Mouse (Mus musculus) ES-E14 (cell line): ENCODE measurements around the gene Htr5a. TPM values are rescaled to one million over a fixed set of nuclear protein-coding genes. Genes with fewer than 3 reads are reported as not detected.

Experiments used
- DNase-seq: peaks from one replicate; pipeline ENCODE4 v3.0.0-alpha.2; 2013; ENCODE audit warnings: low read depth, low spot score
- H3K27ac ChIP-seq: 2 replicates; pipeline ENCODE4 v1.5.1; 2012; ENCODE audit warnings: low read depth, mild to moderate bottlenecking, low read length, moderate library complexity, mixed read lengths; ENCODE audit not compliant: poor library complexity, insufficient read depth, severe bottlenecking
- H3K36me3 ChIP-seq: 2 replicates; pipeline ENCODE4 v1.6.1; 2012; ENCODE audit warnings: mild to moderate bottlenecking, low read length, moderate library complexity, mixed read lengths; ENCODE audit not compliant: control insufficient read depth, poor library complexity, insufficient read depth, severe bottlenecking
- H3K4me1 ChIP-seq, 2 experiments: fragments of 150-350 bp in 1 of 2; sonication (generic) in 1 of 2; 2 replicates each; pipeline ENCODE4 v1.6.1; 2012; ENCODE audit warnings: low read length in 2 of 2, mild to moderate bottlenecking in 1 of 2, mixed read lengths in 1 of 2; ENCODE audit not compliant: control insufficient read depth in 2 of 2, insufficient read depth in 2 of 2, poor library complexity in 1 of 2
- H3K4me3 ChIP-seq, 2 experiments: fragments of 150-350 bp in 1 of 2; sonication (generic) in 1 of 2; 2 replicates each; pipeline ENCODE4 v1.5.1; 2012; ENCODE audit warnings: low read length in 2 of 2, low read depth in 1 of 2, mild to moderate bottlenecking in 1 of 2, mixed read lengths in 1 of 2; ENCODE audit not compliant: insufficient read depth in 1 of 2, poor library complexity in 1 of 2, severe bottlenecking in 1 of 2
- H3K9ac ChIP-seq: 2 replicates; pipeline ENCODE4 v1.6.1; 2012; ENCODE audit warnings: low read depth, mild to moderate bottlenecking, low read length, mixed read lengths; ENCODE audit not compliant: poor library complexity, insufficient read depth, severe bottlenecking
- H3K9me3 ChIP-seq: fragments of 150-350 bp; sonication (generic); 2 replicates; pipeline ENCODE4 v1.6.1; 2012; ENCODE audit warnings: low read depth, mild to moderate bottlenecking, low read length; ENCODE audit not compliant: control insufficient read depth, insufficient read depth
- CHD2 ChIP-seq: IDR thresholded peaks from 2 replicates; pipeline ENCODE4 v1.6.1; 2014; ENCODE audit warnings: mild to moderate bottlenecking, low read depth, low read length, inconsistent platforms
- HCFC1 ChIP-seq: IDR thresholded peaks from 2 replicates; pipeline ENCODE4 v1.6.1; 2012; ENCODE audit warnings: low read length, inconsistent platforms, borderline replicate concordance; ENCODE audit not compliant: insufficient read depth
- MAFK ChIP-seq: IDR thresholded peaks from 2 replicates; pipeline ENCODE4 v1.6.1; 2014; ENCODE audit warnings: mild to moderate bottlenecking, low read depth, low read length, inconsistent platforms; ENCODE audit not compliant: insufficient read depth
- ZC3H11A ChIP-seq: IDR thresholded peaks from 2 replicates; pipeline ENCODE4 v1.6.1; 2012; ENCODE audit warnings: low read depth, mild to moderate bottlenecking, inconsistent platforms, low read length, borderline replicate concordance
- ZNF384 ChIP-seq: IDR thresholded peaks from 2 replicates; pipeline ENCODE4 v1.6.1; 2012; ENCODE audit warnings: low read depth, low read length, inconsistent platforms
- in situ Hi-C, 2 experiments: fragments of 600-800 bp; cut with MboI; formaldehyde crosslinking; loops; one replicate each; pipeline ENCODE4 v1.15.1; 2025; ENCODE audit warnings: low sequenced_read_pairs in 2 of 2, inconsistent platforms in 1 of 2; ENCODE audit not compliant: unreplicated experiment in 2 of 2
- total RNA-seq: library from RNA; depleted of rRNA; stranded (reverse); fragments of 300-350 nt; gene quantifications from 2 replicates; pipeline ENCODE4 v1.2.3, GENCODE M21; 2012

Htr5a gene
- total RNA-seq, 1 experiment: 0.04 TPM

GRCm38 (mm10) chr5:27878356-27878755, 36.4 kb downstream of the Htr5a start:
- TF ChIP-seq ZNF384: no peak
- TF ChIP-seq MAFK: no peak
- no peak for TF ChIP-seq CHD2
- TF ChIP-seq ZC3H11A: no peak
- Histone ChIP-seq H3K9me3 (no peaks in the 10 kb centered on the region), H3K4me3 (no peak overlapping the region), H3K4me1 (no peaks in the 10 kb centered on the region), H3K27ac (no peak overlapping the region), H3K36me3 (no peaks in the 10 kb centered on the region), H3K9ac (no peak overlapping the region)
- no peak for DNase-seq
- in situ Hi-C loops: no loop called here

DNA sequence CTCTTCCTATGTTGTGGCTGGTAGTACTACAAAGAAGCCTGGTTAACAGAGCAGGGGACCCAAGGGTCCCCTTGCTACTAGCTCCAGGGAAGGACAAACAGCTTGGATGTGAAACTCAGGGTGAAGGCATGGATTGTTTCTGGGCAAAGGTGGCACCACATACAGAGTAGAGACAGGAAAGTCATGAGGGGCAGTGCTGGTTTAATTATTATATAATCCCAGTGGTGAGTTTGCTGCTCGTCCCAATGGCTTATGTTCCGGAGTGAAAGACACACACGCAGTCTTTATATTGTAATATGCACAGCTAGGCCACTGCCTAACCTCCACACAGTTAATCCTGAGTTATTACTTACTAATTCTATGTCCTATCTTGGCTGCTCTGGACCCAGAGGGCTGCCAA, 37.8 kb downstream of the Htr5a start:
- Histone ChIP-seq H3K4me1 (no peaks in the 10 kb centered on the region), H3K4me3 (no peak overlapping the region), H3K9me3 (no peaks in the 10 kb centered on the region), H3K36me3 (no peaks in the 10 kb centered on the region), H3K27ac (no peak overlapping the region), H3K9ac (no peak overlapping the region)
- in situ Hi-C loops: no loop called here
- no peak for TF ChIP-seq HCFC1
- no peak for TF ChIP-seq ZNF384
- DNase-seq: no peak

- no peaks in the 10 kb centered on the region for H3K36me3 ChIP-seq
- in situ Hi-C loops: no loop called here
- TF ChIP-seq HCFC1 (no peak), ZC3H11A (no peak), ZNF384 (no peak), MAFK (no peak), CHD2 (no peak)
- no peaks in the 10 kb centered on the region for H3K9me3 ChIP-seq
- no peak for DNase-seq
- no peak overlapping the region for H3K4me3 ChIP-seq
- no peak overlapping the region for H3K9ac ChIP-seq
- no peak overlapping the region for H3K27ac ChIP-seq
- H3K4me1 ChIP-seq: no peaks in the 10 kb centered on the region
These were observed 38.5 kb downstream of the Htr5a start for GRCm38 (mm10) chr5:27880329-27881036.

DNA sequence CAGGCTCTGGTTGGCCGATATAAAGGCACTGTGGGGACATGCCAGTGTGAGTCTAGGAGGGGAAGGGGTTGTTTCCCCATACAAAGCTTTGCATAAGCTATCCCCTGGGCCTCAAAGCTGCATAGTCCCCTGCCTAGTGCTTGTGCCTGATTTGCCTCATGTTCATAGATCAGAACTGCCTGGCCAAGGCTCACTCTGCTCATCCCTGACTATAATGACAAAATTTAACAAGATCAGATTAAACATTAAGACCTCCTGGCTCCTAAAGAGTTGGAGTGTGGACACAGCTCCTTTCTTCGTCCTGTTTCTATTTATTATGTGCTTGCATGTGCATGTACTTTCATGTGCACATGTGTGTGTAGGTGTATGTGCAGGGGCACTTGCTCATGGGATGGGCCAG, 39.3 kb downstream of the Htr5a start:
- in situ Hi-C loops: no loop called here
- Histone ChIP-seq H3K9me3 (no peaks in the 10 kb centered on the region), H3K36me3 (no peaks in the 10 kb centered on the region), H3K27ac (no peak overlapping the region), H3K9ac (no peak overlapping the region), H3K4me3 (no peak overlapping the region), H3K4me1 (no peaks in the 10 kb centered on the region)
- TF ChIP-seq ZC3H11A (no peak), HCFC1 (no peak), CHD2 (no peak), MAFK (no peak), ZNF384 (no peak)
- no peak for DNase-seq

DNA sequence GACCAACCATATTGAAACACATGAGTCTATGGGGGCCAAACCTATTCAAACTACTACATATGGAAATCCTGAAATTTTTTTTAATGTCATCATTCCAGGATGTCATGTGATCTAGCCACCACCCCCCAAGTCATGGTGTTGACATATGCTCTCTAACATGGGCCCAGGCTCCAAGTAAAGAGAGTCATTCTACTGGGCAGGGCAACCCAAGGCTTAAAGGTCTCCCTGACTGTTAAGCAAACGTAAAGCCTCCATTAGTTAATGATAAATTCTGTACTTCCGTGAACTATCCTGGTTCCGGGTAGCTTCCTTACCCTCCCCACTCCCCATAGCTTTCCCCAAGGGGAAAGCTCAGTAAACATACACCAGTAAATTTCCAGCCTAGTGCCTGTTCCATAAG, 46.1 kb downstream of the Htr5a start:
- H3K9me3 ChIP-seq: no peaks in the 10 kb centered on the region
- TF ChIP-seq ZC3H11A (no peak), CHD2 (no peak), ZNF384 (no peak)
- H3K36me3 ChIP-seq: no peaks in the 10 kb centered on the region
- no peak overlapping the region for H3K9ac ChIP-seq
- H3K4me3 ChIP-seq: no peak overlapping the region
- in situ Hi-C loops: no loop called here
- no peak for DNase-seq
- H3K4me1 ChIP-seq: no peaks in the 10 kb centered on the region
- H3K27ac ChIP-seq: no peak overlapping the region
